Mouse (Mus musculus): ENCODE results near the gene Urad. TPM values are rescaled to one million over a fixed set of nuclear protein-coding genes. Genes with fewer than 3 reads are reported as not detected.

The Urad gene
- polyA plus RNA-seq, 1 experiment from 2014 or later = not detected

- Histone ChIP-seq H3K36me3 (ENCODE audit: insufficient read depth, low read length) (no peaks in the 10 kb centered on the region), H3K9me3 (ENCODE audit: low read length) (no peaks in the 10 kb centered on the region), H3K27me3 (replicated peaks; ENCODE audit: insufficient read depth, low read length) (peaks cover 78% of the 10 kb centered on the region), H3K9ac (replicated peaks; ENCODE audit: low read depth) (no peak overlapping the region), H3K4me3 (ENCODE audit: low read depth, low read length) (peak overlapping the region; percentile 21; the same call in 1 of the 2 replicates), H3K4me2 (replicated peaks; ENCODE audit: low read depth, low read length) (peak overlapping the region; percentile 52), H3K27ac (ENCODE audit: low read length) (no peak overlapping the region), H3K4me1 (ENCODE audit: insufficient read depth, low read depth, low read length) (no peaks in the 10 kb centered on the region)
- DNase-seq (ENCODE audit: low spot score) = peak; percentile 69
- WGBS = under 1% methylated on average over 41 of the region's 41 CpGs
- TF ChIP-seq CTCF (IDR thresholded peaks at IDR 0.05) = peak; percentile 70
- TF ChIP-seq EP300 (IDR thresholded peaks at IDR 0.05) = no peak
- ATAC-seq = peak; percentile 79
Observed at GRCm38 (mm10) chr5:147299255-147300000, 22.8 kb downstream of the Urad start.

GRCm38 (mm10) chr5:147297249-147297648 lies 25.0 kb downstream of the Urad start:
- no peak overlapping the region for H3K9ac ChIP-seq (replicated peaks; ENCODE audit: low read depth)
- H3K36me3 ChIP-seq (ENCODE audit: insufficient read depth, low read length) = no peaks in the 10 kb centered on the region
- H3K27ac ChIP-seq (ENCODE audit: low read length) = no peak overlapping the region
- no peak overlapping the region for H3K4me3 ChIP-seq (ENCODE audit: low read depth, low read length)
- H3K4me2 ChIP-seq (replicated peaks; ENCODE audit: low read depth, low read length) = no peak overlapping the region
- 49% methylated on average over 5 of the region's 5 CpGs for WGBS
- no peak for ATAC-seq
- DNase-seq (ENCODE audit: low spot score) = no peak
- peaks cover 77% of the 10 kb centered on the region for H3K27me3 ChIP-seq (replicated peaks; ENCODE audit: insufficient read depth, low read length)
- H3K4me1 ChIP-seq (ENCODE audit: insufficient read depth, low read depth, low read length) = no peaks in the 10 kb centered on the region
- no peaks in the 10 kb centered on the region for H3K9me3 ChIP-seq (ENCODE audit: low read length)
- no peak for TF ChIP-seq EP300 (IDR thresholded peaks at IDR 0.05)
- no peak for TF ChIP-seq CTCF (IDR thresholded peaks at IDR 0.05)

- DNase-seq (ENCODE audit: low spot score) (peak; percentile 11), ATAC-seq (no peak)
- H3K9me3 ChIP-seq (ENCODE audit: low read length) = no peaks in the 10 kb centered on the region
- WGBS = 11% methylated on average over 20 of the region's 20 CpGs
- no peak overlapping the region for H3K27ac ChIP-seq (ENCODE audit: low read length)
- H3K27me3 ChIP-seq (replicated peaks; ENCODE audit: insufficient read depth, low read length) = peaks cover 52% of the 10 kb centered on the region
- H3K4me3 ChIP-seq (ENCODE audit: low read depth, low read length) = no peak overlapping the region
- TF ChIP-seq CTCF (IDR thresholded peaks at IDR 0.05) (peak; percentile 54), EP300 (IDR thresholded peaks at IDR 0.05) (no peak)
- H3K4me2 ChIP-seq (replicated peaks; ENCODE audit: low read depth, low read length) = no peak overlapping the region
- H3K9ac ChIP-seq (replicated peaks; ENCODE audit: low read depth) = no peak overlapping the region
- H3K36me3 ChIP-seq (ENCODE audit: insufficient read depth, low read length) = no peaks in the 10 kb centered on the region
- H3K4me1 ChIP-seq (ENCODE audit: insufficient read depth, low read depth, low read length) = no peaks in the 10 kb centered on the region
Observed at GRCm38 (mm10) chr5:147294121-147294520, 28.1 kb downstream of the Urad start.

GRCm38 (mm10) chr5:147293127-147293910 lies 28.9 kb downstream of the Urad start:
- Histone ChIP-seq H3K4me1 (ENCODE audit: insufficient read depth, low read depth, low read length) (no peaks in the 10 kb centered on the region), H3K9ac (replicated peaks; ENCODE audit: low read depth) (no peak overlapping the region), H3K27me3 (replicated peaks; ENCODE audit: insufficient read depth, low read length) (peaks cover 52% of the 10 kb centered on the region), H3K9me3 (ENCODE audit: low read length) (no peaks in the 10 kb centered on the region), H3K4me2 (replicated peaks; ENCODE audit: low read depth, low read length) (no peak overlapping the region), H3K36me3 (ENCODE audit: insufficient read depth, low read length) (no peaks in the 10 kb centered on the region), H3K27ac (ENCODE audit: low read length) (no peak overlapping the region), H3K4me3 (ENCODE audit: low read depth, low read length) (no peak overlapping the region)
- DNase-seq (ENCODE audit: low spot score) = peak; percentile 77
- ATAC-seq = peak; percentile 56
- 20% methylated on average over 18 of the region's 18 CpGs for WGBS
- TF ChIP-seq CTCF (IDR thresholded peaks at IDR 0.05) = peak; percentile 90
- no peak for TF ChIP-seq EP300 (IDR thresholded peaks at IDR 0.05)

- H3K4me2 ChIP-seq (replicated peaks; ENCODE audit: low read depth, low read length) = no peak overlapping the region
- TF ChIP-seq EP300 (IDR thresholded peaks at IDR 0.05) = no peak
- TF ChIP-seq CTCF (IDR thresholded peaks at IDR 0.05) = no peak
- ATAC-seq = no peak
- peaks cover 46% of the 10 kb centered on the region for H3K27me3 ChIP-seq (replicated peaks; ENCODE audit: insufficient read depth, low read length)
- no peak for DNase-seq (ENCODE audit: low spot score)
- 25% methylated on average over 13 of the region's 13 CpGs for WGBS
- H3K4me1 ChIP-seq (ENCODE audit: insufficient read depth, low read depth, low read length) = no peaks in the 10 kb centered on the region
- H3K27ac ChIP-seq (ENCODE audit: low read length) = no peak overlapping the region
- H3K9me3 ChIP-seq (ENCODE audit: low read length) = no peaks in the 10 kb centered on the region
- no peak overlapping the region for H3K4me3 ChIP-seq (ENCODE audit: low read depth, low read length)
- no peak overlapping the region for H3K9ac ChIP-seq (replicated peaks; ENCODE audit: low read depth)
- H3K36me3 ChIP-seq (ENCODE audit: insufficient read depth, low read length) = no peaks in the 10 kb centered on the region
Observed at GRCm38 (mm10) chr5:147292506-147293120, 29.6 kb downstream of the Urad start.
